Mouse (Mus musculus) spleen, adult 2 months (tissue): ENCODE results near the gene Zfp346.

Source experiments
- CTCF ChIP-seq: fragments of 200-500 bp; IDR thresholded peaks from 2 replicates; pipeline ENCODE4 v1.5.1; 2011; ENCODE audit warnings: mild to moderate bottlenecking, inconsistent platforms; ENCODE audit not compliant: insufficient read depth, insufficient read length, insufficient replicate concordance; ENCODE audit errors: extremely low read depth
- POLR2A ChIP-seq: fragments of 200-500 bp; IDR thresholded peaks from 2 replicates; pipeline ENCODE4 v1.6.1; 2011; ENCODE audit warnings: low read depth, low read length, inconsistent platforms

GRCm38 (mm10) chr13:55092588-55092987, 12.5 kb upstream of the Zfp346 start:
- no peak for TF ChIP-seq CTCF
- TF ChIP-seq POLR2A, result no peak
